Mouse (Mus musculus) G1E (cell line): Measurements from ENCODE around the gene Sctr.

Experiments
- CTCF ChIP-seq: IDR thresholded peaks from 2 replicates; pipeline ENCODE4 v1.5.1; 2012; ENCODE audit warnings: low read depth, low read length, inconsistent platforms, mixed read lengths
- GATA1 ChIP-seq: IDR thresholded peaks from 2 replicates; pipeline ENCODE4 v1.6.1; 2012; ENCODE audit warnings: borderline replicate concordance, low read length, inconsistent platforms, mixed read lengths

GRCm38 (mm10) chr1:120057674-120058430, 51.2 kb downstream of the Sctr start:
- TF ChIP-seq GATA1 (no peak), CTCF (no peak)
